Mouse (Mus musculus) heart, embryonic 15.5 days (tissue): Measurements from ENCODE around the gene Fgr. TPM values are rescaled to one million over a fixed set of nuclear protein-coding genes. Genes with fewer than 3 reads are reported as not detected.
"Not testable (repeated sequence)": the region's sequence is repeated elsewhere in the genome, so short reads cannot be mapped to it uniquely, and the experiment has no call there.

Experiments
- ATAC-seq: fragments of 200-750 bp; cut with Nextera tagmentation; replicated peaks from 2 replicates; pipeline ENCODE4 v1.8.0; 2017; ENCODE audit warnings: low read depth, moderate TSS enrichment; ENCODE audit not compliant: insufficient number of reproducible peaks, insufficient read depth, low FRiP score
- H3K27ac ChIP-seq: fragments of 300-500 bp; sonication (generic); 2 replicates; pipeline ENCODE4 v1.5.1; 2015; ENCODE audit warnings: mild to moderate bottlenecking, inconsistent platforms
- H3K27me3 ChIP-seq: fragments of 300-500 bp; sonication (generic); 2 replicates; pipeline ENCODE4 v1.6.1; 2015; ENCODE audit warnings: inconsistent platforms
- H3K36me3 ChIP-seq: fragments of 300-500 bp; sonication (generic); 2 replicates; pipeline ENCODE4 v1.6.1; 2015; ENCODE audit warnings: mild to moderate bottlenecking, inconsistent platforms
- H3K4me1 ChIP-seq: fragments of 300-500 bp; sonication (generic); replicated peaks from 2 replicates; pipeline ENCODE4 v1.6.1; 2015; ENCODE audit warnings: inconsistent platforms
- H3K4me2 ChIP-seq: fragments of 300-500 bp; sonication (generic); 2 replicates; pipeline ENCODE4 v1.6.1; 2015; ENCODE audit warnings: inconsistent platforms, mild to moderate bottlenecking, moderate library complexity
- H3K4me3 ChIP-seq: fragments of 300-500 bp; sonication (generic); 2 replicates; pipeline ENCODE4 v1.5.1; 2015; ENCODE audit warnings: mild to moderate bottlenecking, inconsistent platforms
- H3K9ac ChIP-seq: fragments of 300-500 bp; sonication (generic); 2 replicates; pipeline ENCODE4 v1.6.1; 2015; ENCODE audit warnings: mild to moderate bottlenecking, inconsistent platforms
- H3K9me3 ChIP-seq: fragments of 300-500 bp; sonication (generic); replicated peaks from 2 replicates; pipeline ENCODE4 v1.6.1; 2016; ENCODE audit warnings: inconsistent platforms
- WGBS: fragments of 180-500 bp; shearing (Covaris S2); methylation state at CpG from one replicate; pipeline ENCODE4 v1.1.7; 2015; ENCODE audit warnings: mixed read lengths; 5-methylcytosine and 5-hydroxymethylcytosine counted together
- polyA plus RNA-seq: library from polyadenylated mRNA; unstranded; fragments of >200 nt; fragmentation: Nextera tagmentation; extraction: Ambion mirVana; gene quantifications from 2 replicates; pipeline ENCODE4 v1.2.1, GENCODE M21; 2015

The Fgr gene
- 0.42 and 1.0 TPM in 2 replicates for polyA plus RNA-seq

DNA sequence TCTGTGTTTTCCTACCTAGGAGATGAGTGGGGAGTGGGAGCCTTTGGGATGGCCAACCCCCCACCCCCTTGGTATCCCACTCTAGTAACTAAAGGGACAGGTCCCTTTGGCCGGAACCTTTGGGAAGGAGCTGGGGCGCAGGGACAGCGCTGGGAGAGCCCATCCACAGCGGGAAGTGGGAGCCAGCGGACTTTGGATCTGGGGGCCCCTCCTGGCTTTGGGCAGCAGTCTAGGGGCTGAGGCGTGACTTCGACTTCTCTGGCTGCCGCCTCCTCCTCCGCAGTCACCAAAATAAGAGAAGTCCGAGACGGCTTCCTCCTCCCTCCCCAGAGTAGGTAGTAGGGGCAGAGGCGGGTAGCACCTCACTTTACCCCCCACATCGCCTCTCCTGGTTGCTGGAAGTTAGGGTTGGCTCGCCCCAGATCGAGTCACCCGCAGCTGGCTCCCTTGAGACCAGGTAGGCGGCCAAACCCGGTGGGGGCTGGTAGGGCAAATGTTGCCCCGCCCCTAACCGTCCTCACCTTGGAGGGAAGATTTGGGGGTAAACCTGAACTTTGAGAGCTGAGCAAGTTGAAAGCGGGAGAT lies at the start of gene Fgr:
TSS of gene Fgr (plus strand) at position 282 of the 585 bp plus-strand sequence.
- H3K4me2 ChIP-seq: peak within 1 kb of the TSS; percentile 49
- peak within 1 kb of the TSS; percentile 42; the same call in 1 of the 2 replicates for H3K27ac ChIP-seq
- peak within 1 kb of the TSS; percentile 1; the same call in 1 of the 2 replicates for H3K9ac ChIP-seq
- H3K4me1 ChIP-seq: peaks cover 26% of the 10 kb centered on the region
- H3K27me3 ChIP-seq: peaks cover 18% of the 10 kb centered on the region
- H3K4me3 ChIP-seq: peak within 1 kb of the TSS; percentile 19
- no peaks in the 10 kb centered on the region for H3K36me3 ChIP-seq
- H3K9me3 ChIP-seq: no peaks in the 10 kb centered on the region
- ATAC-seq: no peak
- 17% methylated on average over 21 of the region's 21 CpGs for WGBS

DNA sequence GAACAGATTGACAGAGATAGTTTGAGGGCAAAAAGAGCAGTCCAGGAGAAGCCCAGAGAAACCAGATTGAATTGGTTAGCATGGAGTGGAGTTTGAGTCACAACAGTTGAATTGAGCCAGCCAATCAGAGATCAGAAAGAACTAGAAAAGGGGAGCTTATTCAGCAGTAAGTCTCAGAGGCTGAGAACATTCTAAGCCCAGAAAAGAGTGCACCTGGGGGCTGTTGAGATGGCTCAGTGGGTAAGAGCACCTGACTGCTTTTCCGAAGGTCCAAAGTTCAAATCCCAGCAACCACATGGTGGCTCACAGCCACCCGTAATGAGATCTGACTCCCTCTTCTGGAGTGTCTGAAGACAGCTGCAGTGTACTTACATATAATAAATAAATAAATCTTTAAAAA lies 47.4 kb upstream of the Fgr start:
- 68% methylated on average over 2 of the region's 2 CpGs for WGBS
- not testable (repeated sequence) for H3K36me3 ChIP-seq, H3K4me3 ChIP-seq, ATAC-seq, H3K9me3 ChIP-seq, H3K27me3 ChIP-seq, H3K9ac ChIP-seq, H3K4me2 ChIP-seq, H3K27ac ChIP-seq, H3K4me1 ChIP-seq

DNA sequence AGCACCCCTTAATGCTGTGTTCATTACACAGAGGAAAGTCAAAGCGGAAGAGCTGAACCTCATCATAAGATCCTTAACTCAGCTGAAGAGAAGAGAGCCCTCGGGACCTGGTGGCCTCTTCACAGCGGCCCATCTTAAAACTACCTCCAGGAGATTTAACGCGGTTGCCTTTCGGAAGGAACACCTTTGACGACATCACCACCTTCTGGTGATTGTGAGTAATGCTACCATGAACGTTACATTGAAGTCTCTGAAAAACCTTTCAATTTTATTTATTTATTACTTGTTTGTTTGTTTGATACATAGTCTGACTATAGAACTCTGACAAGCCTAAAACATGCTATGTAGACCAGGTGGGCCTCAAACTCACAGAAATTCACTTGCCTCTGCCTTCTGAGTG lies 43.1 kb upstream of the Fgr start:
- Histone ChIP-seq H3K4me3 (no peak overlapping the region), H3K27ac (no peak overlapping the region), H3K27me3 (no peaks in the 10 kb centered on the region), H3K4me1 (no peaks in the 10 kb centered on the region), H3K9me3 (no peaks in the 10 kb centered on the region), H3K36me3 (no peaks in the 10 kb centered on the region), H3K9ac (no peak overlapping the region), H3K4me2 (no peak overlapping the region)
- 13% methylated on average over 8 of the region's 8 CpGs for WGBS
- ATAC-seq: no peak

DNA sequence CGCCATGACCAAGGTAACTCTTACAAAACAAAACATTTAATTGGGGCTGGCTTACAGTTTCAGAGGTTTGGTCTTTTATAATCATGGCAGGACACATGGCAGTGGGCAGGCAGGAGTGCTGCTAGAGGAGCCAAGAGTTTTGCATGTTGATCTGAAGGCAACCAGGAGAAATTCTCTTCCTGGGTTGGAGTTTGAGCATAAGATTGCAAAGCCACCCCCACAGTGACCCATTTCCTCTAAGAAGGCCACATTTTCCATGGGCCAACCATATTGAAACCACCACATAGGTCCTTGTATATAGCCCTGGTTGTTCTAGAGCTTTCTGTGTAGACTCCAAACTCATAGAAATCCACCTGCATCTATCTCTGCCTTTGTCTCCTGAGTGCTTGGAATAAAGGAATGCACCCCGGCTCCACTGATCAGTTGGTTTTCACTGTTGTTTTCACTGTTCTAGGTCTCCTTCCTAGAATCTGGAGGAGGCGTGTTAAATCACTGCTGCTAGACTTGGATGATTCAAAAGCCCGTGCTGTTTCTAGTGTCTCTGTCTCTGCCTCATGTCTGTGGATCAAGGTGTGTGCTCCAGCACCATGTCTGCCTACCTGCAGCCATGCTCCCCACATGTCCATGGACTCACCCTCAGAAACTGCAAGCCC lies 41.0 kb upstream of the Fgr start:
- Histone ChIP-seq H3K9ac (no peak overlapping the region), H3K4me2 (no peak overlapping the region), H3K4me1 (no peaks in the 10 kb centered on the region), H3K36me3 (no peaks in the 10 kb centered on the region), H3K27ac (no peak overlapping the region), H3K9me3 (no peaks in the 10 kb centered on the region), H3K4me3 (no peak overlapping the region), H3K27me3 (no peaks in the 10 kb centered on the region)
- no peak for ATAC-seq
- 71% methylated on average over 4 of the region's 4 CpGs for WGBS

DNA sequence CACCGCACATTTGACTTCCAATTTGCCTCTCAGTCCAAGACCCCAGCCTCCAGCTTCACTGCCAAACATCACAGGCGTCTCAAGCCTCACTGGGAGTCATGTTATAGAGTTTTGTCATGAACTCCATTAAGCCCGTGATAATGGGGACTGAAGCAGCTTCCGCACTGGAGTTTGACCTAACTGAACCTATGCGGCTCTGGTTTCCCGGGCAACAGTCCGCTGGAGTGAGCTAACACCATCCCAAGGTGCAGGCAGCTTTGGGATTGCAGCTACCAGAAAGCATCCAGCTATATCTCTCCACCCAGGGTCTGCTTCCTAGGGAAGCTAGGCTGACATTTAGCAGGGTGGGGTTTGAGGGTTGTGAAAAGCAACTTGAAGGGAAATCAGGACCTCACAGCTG lies 39.3 kb upstream of the Fgr start:
- Histone ChIP-seq H3K27me3 (no peaks in the 10 kb centered on the region), H3K4me3 (no peak overlapping the region), H3K36me3 (no peaks in the 10 kb centered on the region), H3K27ac (no peak overlapping the region), H3K4me1 (peaks cover 6% of the 10 kb centered on the region), H3K9me3 (no peaks in the 10 kb centered on the region), H3K4me2 (no peak overlapping the region), H3K9ac (no peak overlapping the region)
- no peak for ATAC-seq
- 31% methylated on average over 7 of the region's 7 CpGs for WGBS

DNA sequence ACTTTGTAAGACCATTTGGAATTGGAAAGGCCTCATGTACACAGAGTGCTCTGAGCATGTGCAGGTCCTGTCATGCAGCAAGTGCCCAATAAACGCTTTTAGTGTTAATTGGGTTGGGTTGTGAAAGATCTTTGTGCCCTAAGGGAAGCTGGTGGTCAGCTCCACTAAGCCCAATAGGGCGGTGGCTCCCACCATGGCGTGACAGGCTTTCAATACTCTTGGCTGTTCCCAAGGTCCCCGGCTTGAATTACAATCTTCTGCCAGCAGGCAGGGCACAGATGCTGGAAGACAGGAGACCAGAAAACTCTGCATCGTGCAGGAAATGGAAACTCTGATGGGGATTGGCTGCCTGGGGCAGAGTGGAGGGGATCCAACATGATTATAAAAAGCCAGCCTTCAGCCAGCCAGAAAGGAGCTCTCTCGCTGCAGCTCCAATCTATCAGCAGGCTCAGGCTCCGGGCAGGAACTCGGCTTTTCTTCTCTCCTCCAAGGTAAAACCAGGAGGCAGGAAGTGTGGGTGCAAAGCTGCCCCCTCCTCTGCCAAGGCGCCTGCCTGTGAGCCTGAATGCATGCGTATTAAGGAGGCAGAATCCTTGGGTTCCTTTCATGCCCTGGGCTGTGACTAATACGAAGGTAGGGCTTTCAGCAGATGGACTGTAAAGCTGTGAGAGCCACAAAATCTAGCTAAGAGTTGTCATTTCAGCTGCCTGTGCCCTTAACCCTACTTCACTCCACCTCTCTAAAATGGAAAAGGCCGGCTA lies 35.5 kb upstream of the Fgr start:
- Histone ChIP-seq H3K4me3 (no peak overlapping the region), H3K4me1 (peaks cover 6% of the 10 kb centered on the region), H3K9ac (no peak overlapping the region), H3K27ac (peak overlapping the region; percentile 68), H3K27me3 (no peaks in the 10 kb centered on the region), H3K4me2 (no peak overlapping the region), H3K9me3 (no peaks in the 10 kb centered on the region), H3K36me3 (no peaks in the 10 kb centered on the region)
- ATAC-seq: peak; percentile 47
- 47% methylated on average over 12 of the region's 12 CpGs for WGBS

DNA sequence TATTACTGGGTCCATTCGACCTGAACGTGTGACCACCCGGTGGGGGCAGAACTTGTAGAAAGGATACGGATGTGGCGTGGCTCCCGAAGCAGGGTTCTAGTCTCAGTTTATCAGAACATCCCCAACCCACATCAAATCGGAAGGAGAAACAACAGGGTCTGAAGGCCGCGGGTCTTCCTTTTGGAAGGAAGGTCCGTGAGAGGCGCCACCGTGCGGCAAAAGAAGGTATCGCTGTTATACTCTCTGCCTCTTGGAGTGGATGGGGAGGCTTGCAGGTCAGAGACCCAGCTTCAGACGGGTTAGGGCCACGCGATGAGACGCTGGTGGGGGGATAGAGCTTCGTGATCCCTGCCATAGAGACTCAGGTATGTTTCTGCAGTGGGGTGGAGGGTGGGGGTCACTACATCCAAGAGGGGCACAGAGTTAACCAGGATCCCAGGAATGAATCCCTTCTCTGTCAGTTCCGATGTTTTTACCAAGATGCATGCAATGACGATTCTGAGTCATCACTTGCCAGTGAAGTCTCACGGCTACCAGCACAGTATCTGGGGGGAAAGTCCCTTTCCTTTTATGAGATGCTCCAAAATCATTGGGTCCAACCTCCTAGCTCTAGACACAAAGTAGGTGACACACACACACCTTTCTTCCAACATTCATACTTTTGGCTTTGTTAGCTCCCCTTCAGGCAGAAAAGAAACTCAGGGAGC lies 34.3 kb upstream of the Fgr start:
- Histone ChIP-seq H3K4me3 (no peak overlapping the region), H3K4me1 (peaks cover 8% of the 10 kb centered on the region), H3K9me3 (no peaks in the 10 kb centered on the region), H3K27me3 (no peaks in the 10 kb centered on the region), H3K27ac (no peak overlapping the region), H3K4me2 (no peak overlapping the region; the same call in 1 of the 2 replicates), H3K36me3 (no peaks in the 10 kb centered on the region), H3K9ac (no peak overlapping the region)
- WGBS: 27% methylated on average over 22 of the region's 22 CpGs
- no peak for ATAC-seq

DNA sequence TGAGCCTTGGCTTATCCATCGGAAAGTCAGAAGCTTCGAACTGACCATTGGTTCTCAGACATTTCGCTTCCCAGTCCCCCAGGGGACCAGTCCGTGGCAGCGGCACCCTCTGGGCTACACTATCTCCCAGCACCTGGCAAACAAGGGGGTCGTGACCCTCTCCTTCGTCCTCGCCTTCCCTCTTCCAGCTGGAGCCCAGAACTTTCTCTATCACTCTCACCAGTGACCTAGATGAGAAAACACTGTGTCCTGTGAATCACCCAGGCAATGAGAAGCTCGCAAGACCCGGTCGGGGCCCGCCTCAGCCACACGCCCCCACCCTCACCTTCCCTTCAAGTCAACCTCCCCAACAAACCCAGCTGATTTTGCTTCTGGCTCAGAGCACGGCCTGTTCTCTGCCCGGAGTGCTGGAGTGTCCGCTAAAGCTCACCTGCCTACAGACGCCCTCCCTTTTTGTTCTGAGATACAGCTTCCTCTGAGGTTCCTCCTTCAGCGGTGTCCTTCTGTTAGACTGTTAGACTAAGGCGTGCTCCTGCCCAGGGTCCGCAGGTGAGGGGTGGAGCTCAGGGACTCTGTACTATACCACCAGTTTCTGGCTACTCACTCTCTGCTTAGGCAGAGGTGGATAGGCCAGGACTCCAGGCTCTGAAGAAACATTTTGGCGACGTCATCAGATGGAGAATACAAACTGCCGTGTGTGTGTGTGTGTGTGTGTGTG lies 32.7 kb upstream of the Fgr start:
- Histone ChIP-seq H3K36me3 (no peaks in the 10 kb centered on the region), H3K27ac (no peak overlapping the region), H3K27me3 (no peaks in the 10 kb centered on the region), H3K9ac (no peak overlapping the region), H3K4me3 (no peak overlapping the region), H3K4me2 (no peak overlapping the region), H3K9me3 (no peaks in the 10 kb centered on the region), H3K4me1 (peaks cover 18% of the 10 kb centered on the region)
- WGBS: 57% methylated on average over 23 of the region's 23 CpGs
- no peak for ATAC-seq

DNA sequence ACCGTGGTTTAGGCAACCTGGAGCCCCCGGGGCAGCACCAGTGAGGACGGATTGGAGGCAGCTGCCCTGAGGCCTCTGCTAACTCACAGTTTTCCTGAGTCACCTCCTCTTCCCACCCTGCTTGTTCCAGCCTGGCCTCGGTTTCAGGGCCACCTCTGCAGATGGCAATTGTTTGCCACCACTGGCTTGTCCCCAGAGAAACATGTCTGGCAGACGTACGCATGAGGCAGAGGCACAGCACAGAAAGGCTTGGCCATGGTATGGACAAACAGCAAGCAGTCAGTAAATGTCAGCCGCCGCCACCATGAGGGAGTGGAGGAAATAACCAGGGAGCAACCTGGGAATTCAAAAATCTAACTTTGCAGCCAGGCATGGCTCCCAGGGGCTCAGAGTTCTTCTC lies 30.8 kb upstream of the Fgr start:
- Histone ChIP-seq H3K4me2 (no peak overlapping the region), H3K36me3 (no peaks in the 10 kb centered on the region), H3K27ac (no peak overlapping the region), H3K27me3 (no peaks in the 10 kb centered on the region), H3K4me3 (no peak overlapping the region), H3K9me3 (no peaks in the 10 kb centered on the region), H3K4me1 (peaks cover 34% of the 10 kb centered on the region), H3K9ac (no peak overlapping the region)
- WGBS: 68% methylated on average over 8 of the region's 8 CpGs
- ATAC-seq: no peak

DNA sequence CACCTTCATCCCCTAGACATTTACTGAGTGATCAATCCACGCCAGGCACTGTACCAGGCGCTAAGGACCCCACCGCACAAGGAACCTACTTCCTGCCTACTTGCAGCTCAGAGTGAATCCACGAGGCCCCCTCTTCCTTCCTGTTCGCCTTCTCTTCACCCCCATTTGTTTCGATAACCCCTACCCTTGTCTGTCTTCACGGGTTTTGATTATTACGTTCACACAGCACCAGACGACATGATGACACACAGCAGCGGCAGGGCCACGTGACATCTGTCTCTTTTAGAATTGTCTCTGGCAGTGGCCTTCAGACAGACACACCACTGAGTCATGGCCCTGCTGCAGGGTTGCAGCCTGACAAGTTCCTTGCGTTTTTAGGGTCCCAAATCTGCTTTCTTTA lies 29.8 kb upstream of the Fgr start:
- no peak overlapping the region for H3K27ac ChIP-seq
- H3K4me2 ChIP-seq: no peak overlapping the region
- no peaks in the 10 kb centered on the region for H3K27me3 ChIP-seq
- H3K9ac ChIP-seq: no peak overlapping the region
- no peak for ATAC-seq
- peaks cover 28% of the 10 kb centered on the region for H3K4me1 ChIP-seq
- H3K9me3 ChIP-seq: no peaks in the 10 kb centered on the region
- 53% methylated on average over 12 of the region's 12 CpGs for WGBS
- no peak overlapping the region for H3K4me3 ChIP-seq
- no peaks in the 10 kb centered on the region for H3K36me3 ChIP-seq

DNA sequence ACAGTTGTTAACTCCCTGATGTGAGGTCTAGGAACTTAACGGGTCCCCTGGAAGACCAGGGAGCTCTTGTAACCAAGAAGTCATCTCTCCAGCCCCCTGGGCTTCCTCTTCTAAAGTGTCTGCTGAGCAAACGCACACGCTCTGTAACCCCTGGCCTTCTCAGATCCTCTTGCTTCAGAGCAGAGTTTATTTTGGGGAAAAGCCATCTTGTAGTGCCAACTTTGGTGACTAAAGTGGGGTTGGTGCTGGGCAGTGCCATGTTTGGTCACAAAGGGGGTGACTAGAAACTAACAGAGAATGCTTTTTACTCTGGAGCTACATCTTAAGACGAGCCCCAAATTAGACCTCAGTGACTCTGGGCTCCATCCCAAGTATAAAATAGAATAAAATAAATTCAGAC lies 29.1 kb upstream of the Fgr start:
- Histone ChIP-seq H3K27ac (peak overlapping the region; percentile 83), H3K4me1 (peaks cover 28% of the 10 kb centered on the region), H3K9me3 (no peaks in the 10 kb centered on the region), H3K4me3 (no peak overlapping the region), H3K9ac (no peak overlapping the region), H3K4me2 (no peak overlapping the region), H3K36me3 (no peaks in the 10 kb centered on the region), H3K27me3 (no peaks in the 10 kb centered on the region)
- ATAC-seq: no peak
- WGBS: 65% methylated on average over 4 of the region's 4 CpGs
